Mouse (Mus musculus) frontal cortex, postnatal 36 days (tissue): ENCODE results near the gene Tbxas1.

ENCODE experiments used
- DNase-seq, 2 experiments: peaks; one replicate each; pipeline ENCODE4 v3.0.0; 2022; ENCODE audit warnings: low spot score in 2 of 2

The Tbxas1 gene

GRCm38 (mm10) chr6:38995774-38996173 is 120.6 kb downstream of the Tbxas1 start:
- no peak for DNase-seq

- DNase-seq, result no peak
Measured at GRCm38 (mm10) chr6:38997838-38998237, 122.6 kb downstream of the Tbxas1 start.

GRCm38 (mm10) chr6:39003126-39003525 is 127.9 kb downstream of the Tbxas1 start:
- DNase-seq, result no peak

DNA sequence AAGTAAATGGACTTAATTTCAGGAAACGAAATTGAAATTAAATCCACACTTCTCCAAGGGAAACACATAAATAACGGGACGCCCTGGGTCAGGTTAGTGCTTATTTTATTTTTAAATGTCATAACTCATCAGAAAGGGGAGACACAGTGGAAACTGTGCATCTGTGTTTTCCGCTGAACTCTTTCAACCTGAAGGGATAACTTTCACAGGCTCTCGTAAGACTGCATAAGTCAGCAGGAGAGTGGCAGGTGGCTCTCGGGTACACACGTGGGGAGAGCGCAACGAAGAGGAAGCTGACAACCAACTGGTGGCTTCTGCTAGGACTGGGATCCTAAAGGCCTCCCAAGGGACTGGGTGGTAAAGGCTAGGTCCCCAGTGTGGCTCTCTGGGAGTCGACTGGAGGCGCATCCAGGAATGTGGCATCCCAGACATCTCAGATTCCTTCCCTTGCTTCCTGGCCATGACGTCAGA is 128.8 kb downstream of the Tbxas1 start:
- no peak for DNase-seq

DNA sequence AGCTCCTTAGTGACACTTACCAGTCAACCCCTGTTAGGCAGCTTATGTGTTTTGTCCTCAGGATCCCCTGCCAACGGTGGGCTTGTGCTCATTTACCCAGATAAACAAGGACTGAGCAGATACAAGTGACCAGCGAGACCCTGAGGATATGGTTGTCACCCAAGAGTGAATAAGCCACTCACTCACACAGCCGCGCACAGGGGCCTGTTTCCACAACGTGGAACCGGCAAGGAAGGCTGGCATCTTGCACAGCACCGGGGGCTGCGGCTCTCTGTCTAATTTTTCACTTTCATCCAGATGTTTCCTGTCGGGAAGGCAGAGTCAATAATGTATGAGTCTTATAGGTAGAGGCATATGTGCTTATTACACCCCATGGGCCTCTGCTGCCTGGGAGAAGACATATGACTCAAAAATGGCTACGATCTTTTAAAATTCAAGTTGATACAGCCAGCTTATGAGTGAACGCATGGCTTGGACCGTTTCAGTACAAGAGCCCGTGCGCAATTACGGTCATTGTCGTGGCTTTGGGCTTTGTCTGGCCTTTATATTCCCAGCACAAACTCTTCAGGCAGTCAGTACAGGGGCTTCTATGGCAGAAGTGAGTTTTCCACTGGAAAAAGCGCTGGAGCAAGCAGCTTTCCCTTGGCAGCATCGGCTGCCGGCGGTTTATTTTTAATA is 130.2 kb downstream of the Tbxas1 start:
- DNase-seq, result no peak

GRCm38 (mm10) chr6:39005945-39006572 is 130.9 kb downstream of the Tbxas1 start:
- DNase-seq, result peak; percentile 27 to 49

GRCm38 (mm10) chr6:39007223-39007622 is 132.0 kb downstream of the Tbxas1 start:
- no peak for DNase-seq

- no peak for DNase-seq
Measured at GRCm38 (mm10) chr6:39008116-39008515, 132.9 kb downstream of the Tbxas1 start.

GRCm38 (mm10) chr6:39013034-39013832 is 138.0 kb downstream of the Tbxas1 start:
- DNase-seq, result no peak

- no peak for DNase-seq
Measured at GRCm38 (mm10) chr6:39017942-39018341, 142.7 kb downstream of the Tbxas1 start.

DNA sequence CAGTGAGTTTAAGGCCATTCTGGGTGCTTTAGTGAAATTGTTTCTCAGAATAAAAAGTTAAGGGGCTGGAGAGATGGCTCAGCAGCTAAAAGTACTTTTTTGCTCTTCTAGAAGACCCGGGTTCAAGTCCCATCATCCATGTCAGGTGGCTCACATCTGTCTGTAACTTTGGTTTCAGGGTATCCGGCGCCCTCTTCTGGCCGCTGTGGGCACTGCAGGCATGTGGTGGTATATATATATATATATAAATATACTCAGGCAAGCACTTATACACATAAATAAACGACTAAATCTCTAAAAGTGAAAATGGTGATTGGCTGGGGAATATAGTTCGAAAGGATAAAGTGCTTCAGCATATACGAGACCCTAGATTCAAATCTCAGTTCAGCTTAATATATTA is 143.6 kb downstream of the Tbxas1 start:
- no peak for DNase-seq

- no peak for DNase-seq
Measured at GRCm38 (mm10) chr6:39019219-39019618, 144.0 kb downstream of the Tbxas1 start.

DNA sequence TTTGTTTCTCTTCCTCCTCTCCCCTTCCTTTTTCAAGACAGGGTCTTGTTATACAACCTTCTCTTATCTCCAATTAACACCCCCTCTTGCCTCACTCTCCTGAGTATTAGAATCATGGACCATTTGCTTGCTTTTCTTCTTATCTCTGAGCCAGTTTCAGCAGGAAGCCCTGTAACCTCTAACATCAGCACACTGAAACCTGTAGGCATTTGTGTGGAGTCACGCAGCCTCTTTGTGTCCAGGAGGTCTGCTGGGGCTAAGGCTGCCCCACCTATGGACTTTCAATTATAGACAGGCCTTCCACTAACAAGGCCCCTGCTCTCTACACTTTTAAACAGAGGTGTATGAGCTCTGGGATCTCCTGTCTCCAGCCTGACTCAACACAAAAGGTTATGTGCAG is 146.7 kb downstream of the Tbxas1 start:
- no peak for DNase-seq

GRCm38 (mm10) chr6:39022461-39023181 is 147.4 kb downstream of the Tbxas1 start:
- DNase-seq, result no peak

DNA sequence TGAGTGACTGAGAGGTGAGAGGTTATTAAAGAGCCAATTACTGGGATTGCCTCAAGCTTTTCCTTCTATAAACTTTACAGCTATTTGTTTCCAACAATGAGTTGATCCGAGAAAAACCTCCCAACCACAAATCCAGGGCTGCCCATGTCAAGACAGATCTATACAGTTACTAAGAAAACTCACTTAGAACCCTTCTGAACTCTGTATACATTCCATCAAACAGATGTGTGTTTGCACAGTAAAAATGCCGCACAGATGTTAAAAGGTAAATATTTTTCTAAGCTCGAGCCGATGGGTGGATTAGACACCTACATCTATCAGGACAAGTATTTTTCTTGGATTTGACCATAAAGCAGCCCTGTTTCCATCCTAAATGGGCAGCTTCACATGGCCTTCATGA is 149.4 kb downstream of the Tbxas1 start:
- DNase-seq, result no peak

DNA sequence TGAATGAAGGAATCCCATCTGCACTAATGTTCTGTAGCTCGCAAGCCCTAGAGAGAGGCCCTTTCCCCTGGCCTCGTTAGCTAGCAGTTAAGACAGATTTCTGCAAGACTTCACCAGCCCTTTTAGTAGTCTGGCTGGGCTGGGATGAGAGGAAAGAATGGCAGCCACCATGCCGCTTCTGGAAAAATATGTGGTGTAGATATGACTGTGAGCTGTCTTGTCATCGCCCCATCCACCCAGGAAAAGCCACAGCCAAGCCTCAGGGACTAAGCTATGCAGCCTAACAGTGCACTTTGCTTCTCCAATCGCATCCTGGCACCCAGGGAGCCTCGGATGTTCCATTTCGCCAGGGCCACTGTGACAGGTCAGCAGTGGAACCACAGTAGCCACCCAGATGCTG is 149.8 kb downstream of the Tbxas1 start:
- DNase-seq, result no peak

GRCm38 (mm10) chr6:39030714-39031113 is 155.5 kb downstream of the Tbxas1 start:
- no peak for DNase-seq

DNA sequence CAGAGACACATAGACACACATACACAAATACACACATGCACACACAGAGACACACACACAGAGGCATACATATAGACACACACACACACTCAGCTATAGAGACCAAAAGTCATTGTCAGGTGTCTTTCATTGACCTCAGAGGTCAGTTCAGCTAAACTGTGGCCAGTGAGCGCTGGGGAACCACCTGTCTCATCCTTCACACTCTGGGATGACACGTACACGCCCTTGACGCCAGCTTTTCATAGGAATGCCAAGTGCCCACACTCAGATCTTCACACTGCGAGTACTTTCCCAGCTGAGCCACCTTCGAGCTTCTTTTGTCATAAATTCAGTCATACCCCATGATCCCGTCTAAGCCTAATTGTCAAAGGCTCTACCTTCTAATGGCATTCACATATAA is 158.5 kb downstream of the Tbxas1 start:
- no peak for DNase-seq

DNA sequence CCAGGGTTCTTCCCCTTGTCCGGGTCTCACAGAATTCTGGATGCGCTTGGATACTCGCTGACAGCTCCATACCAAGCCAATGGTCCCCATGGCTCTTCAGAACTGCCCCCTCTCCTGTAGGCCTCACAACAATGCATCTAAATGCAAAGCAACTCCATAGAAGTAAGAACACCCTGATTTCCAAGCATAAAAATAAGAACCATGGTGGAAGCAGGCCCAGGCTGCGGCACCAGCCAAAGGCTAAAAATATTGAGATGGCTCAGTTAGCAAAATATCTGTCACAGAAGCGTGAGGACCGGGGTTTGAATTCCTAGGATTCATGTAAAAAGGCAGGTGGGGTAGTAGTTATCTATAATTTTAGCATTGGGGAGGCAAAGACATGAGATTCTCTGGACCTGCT is 159.8 kb downstream of the Tbxas1 start:
- DNase-seq, result no peak

DNA sequence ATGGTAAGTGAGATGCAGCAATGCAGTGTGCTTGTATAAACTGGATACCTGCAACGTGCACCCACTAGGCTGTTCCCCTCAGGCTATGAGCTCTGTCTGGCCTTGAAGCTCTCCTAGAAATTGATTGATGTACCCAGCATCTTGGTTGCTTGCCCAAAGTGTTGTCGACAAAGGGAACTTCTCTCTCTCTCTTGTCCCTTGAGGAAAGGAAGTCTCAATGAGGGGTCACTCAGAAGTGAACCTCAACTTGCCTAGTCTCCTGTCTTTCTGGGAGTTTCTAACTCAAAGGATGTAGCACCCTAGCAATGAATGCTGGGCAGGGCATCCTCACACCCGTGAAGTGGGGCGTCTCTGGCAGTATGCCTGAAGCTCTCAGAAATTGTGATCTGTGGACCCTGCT is 161.0 kb downstream of the Tbxas1 start:
- no peak for DNase-seq

DNA sequence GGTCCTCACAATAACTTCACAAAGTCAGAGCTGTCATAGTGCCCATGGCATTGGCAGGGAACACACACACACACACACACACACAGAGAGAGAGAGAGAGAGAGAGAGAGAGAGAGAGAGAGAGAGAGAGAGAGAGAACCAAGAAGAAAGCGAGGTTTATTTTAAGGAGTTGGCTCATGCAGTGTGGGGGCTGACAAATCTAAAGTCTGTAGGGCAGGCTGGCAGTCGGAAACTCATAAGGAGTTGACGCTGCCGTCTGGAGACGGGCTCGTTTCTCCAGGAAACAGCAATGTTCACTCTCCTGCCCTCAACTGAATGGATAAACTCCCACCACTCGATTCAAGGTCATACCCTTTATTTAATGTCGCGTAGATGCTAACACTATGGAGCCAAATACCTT is 165.2 kb downstream of the Tbxas1 start:
- peak in 1 of 2 experiments; percentile 63 for DNase-seq

GRCm38 (mm10) chr6:39049141-39049540 is 173.9 kb downstream of the Tbxas1 start:
- no peak for DNase-seq
